Mouse (Mus musculus) ES-Bruce4 (cell line): ENCODE data around the gene Hddc3. TPM values are rescaled to one million over a fixed set of nuclear protein-coding genes. Genes with fewer than 3 reads are reported as not detected.

Experiments used
- H3K27ac ChIP-seq: 2 replicates; pipeline ENCODE4 v1.5.1; 2012; ENCODE audit warnings: low read length, inconsistent platforms; ENCODE audit not compliant: insufficient read depth
- H3K27me3 ChIP-seq: 2 replicates; pipeline ENCODE4 v1.6.1; 2012; ENCODE audit warnings: mild to moderate bottlenecking, low read length, inconsistent platforms; ENCODE audit not compliant: control insufficient read depth, poor library complexity, insufficient read depth, severe bottlenecking
- H3K36me3 ChIP-seq: 2 replicates; pipeline ENCODE4 v1.6.1; 2012; ENCODE audit warnings: inconsistent platforms, mild to moderate bottlenecking, low read length, moderate library complexity; ENCODE audit not compliant: control insufficient read depth, poor library complexity, insufficient read depth, severe bottlenecking
- H3K4me1 ChIP-seq: one replicate; pipeline ENCODE4 v1.8.1; 2011; ENCODE audit warnings: low read length; ENCODE audit not compliant: control insufficient read depth, insufficient read depth
- H3K4me3 ChIP-seq: 2 replicates; pipeline ENCODE4 v1.5.1; 2011; ENCODE audit warnings: low read depth, mild to moderate bottlenecking, low read length
- H3K9ac ChIP-seq: 2 replicates; pipeline ENCODE4 v1.6.1; 2012; ENCODE audit warnings: low read depth, mild to moderate bottlenecking, inconsistent platforms; ENCODE audit not compliant: poor library complexity, severe bottlenecking
- H3K9me3 ChIP-seq: replicated peaks from 2 replicates; pipeline ENCODE4 v1.6.1; 2012; ENCODE audit warnings: mild to moderate bottlenecking, low read length, inconsistent platforms; ENCODE audit not compliant: control insufficient read depth, poor library complexity, insufficient read depth, severe bottlenecking
- CTCF ChIP-seq: IDR thresholded peaks from one replicate; pipeline ENCODE4 v1.8.1; 2011; ENCODE audit warnings: low read depth, low read length
- EP300 ChIP-seq: IDR thresholded peaks from 2 replicates; pipeline ENCODE4 v1.6.1; 2011; ENCODE audit warnings: low read depth, low read length; ENCODE audit not compliant: insufficient read depth
- POLR2A ChIP-seq: IDR thresholded peaks from one replicate; pipeline ENCODE4 v1.8.1; 2011; ENCODE audit warnings: low read length; ENCODE audit not compliant: insufficient read depth
- polyA plus RNA-seq: library from polyadenylated mRNA; stranded (reverse); fragments of >200 nt; gene quantifications from 2 replicates; pipeline ENCODE4 v1.2.4, GENCODE M21; 2011; ENCODE audit warnings: low read depth; ENCODE audit not compliant: missing spikeins, insufficient read depth, insufficient read length

The Hddc3 gene
- polyA plus RNA-seq, 1 experiment, result 9.7 TPM

DNA sequence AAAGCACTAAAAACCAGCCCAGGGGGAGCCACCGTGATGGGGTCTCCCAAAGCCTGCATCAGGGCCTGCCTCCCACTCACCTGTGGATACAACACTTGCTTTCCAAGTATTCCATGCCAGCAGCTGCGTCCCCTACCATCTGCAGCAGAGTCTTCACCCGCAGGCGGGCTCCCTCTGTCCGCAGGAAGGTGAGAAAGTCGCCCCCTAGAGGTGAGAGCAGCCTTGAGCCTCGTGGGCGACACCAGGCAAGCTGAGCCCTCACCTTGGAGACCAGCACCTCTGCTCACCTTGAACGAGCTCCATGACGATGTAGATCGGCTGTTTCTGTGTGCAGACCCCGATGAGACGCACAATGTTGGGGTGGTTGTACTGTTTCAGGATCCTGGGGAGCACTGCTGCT, 36.6 kb downstream of the Hddc3 start:
- no peaks in the 10 kb centered on the region for H3K27me3 ChIP-seq
- H3K27ac ChIP-seq, result no peak overlapping the region
- H3K9me3 ChIP-seq, result no peaks in the 10 kb centered on the region
- TF ChIP-seq CTCF (peak; percentile 75), EP300 (no peak), POLR2A (no peak)
- H3K4me3 ChIP-seq, result no peak overlapping the region
- H3K4me1 ChIP-seq, result no peaks in the 10 kb centered on the region
- no peaks in the 10 kb centered on the region for H3K36me3 ChIP-seq
- H3K9ac ChIP-seq, result no peak overlapping the region

DNA sequence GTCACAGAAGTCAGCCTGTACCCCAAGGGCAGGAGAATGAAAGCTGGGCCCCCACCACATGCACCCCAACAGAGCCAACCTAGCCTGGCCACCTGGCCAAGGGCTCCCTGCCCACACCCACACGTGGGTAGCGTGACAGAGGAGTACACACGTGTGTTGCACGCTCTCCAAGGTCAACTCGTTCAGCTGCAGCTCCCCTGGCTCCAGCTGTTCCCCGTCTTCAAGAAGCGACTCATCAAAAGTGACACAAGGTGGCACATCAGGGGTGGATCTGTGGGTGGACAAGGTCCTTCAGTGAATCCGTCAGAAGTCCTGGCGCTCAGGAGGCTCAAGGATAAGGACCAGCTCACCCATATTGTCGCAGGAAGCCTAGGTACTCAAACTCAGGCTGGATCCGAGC, 40.0 kb downstream of the Hddc3 start:
- H3K27me3 ChIP-seq, result no peaks in the 10 kb centered on the region
- no peaks in the 10 kb centered on the region for H3K36me3 ChIP-seq
- no peaks in the 10 kb centered on the region for H3K9me3 ChIP-seq
- peaks cover 2% of the 10 kb centered on the region for H3K4me1 ChIP-seq
- no peak overlapping the region for H3K9ac ChIP-seq
- TF ChIP-seq EP300, result no peak
- no peak for TF ChIP-seq CTCF
- no peak for TF ChIP-seq POLR2A
- H3K27ac ChIP-seq, result no peak overlapping the region
- no peak overlapping the region for H3K4me3 ChIP-seq

DNA sequence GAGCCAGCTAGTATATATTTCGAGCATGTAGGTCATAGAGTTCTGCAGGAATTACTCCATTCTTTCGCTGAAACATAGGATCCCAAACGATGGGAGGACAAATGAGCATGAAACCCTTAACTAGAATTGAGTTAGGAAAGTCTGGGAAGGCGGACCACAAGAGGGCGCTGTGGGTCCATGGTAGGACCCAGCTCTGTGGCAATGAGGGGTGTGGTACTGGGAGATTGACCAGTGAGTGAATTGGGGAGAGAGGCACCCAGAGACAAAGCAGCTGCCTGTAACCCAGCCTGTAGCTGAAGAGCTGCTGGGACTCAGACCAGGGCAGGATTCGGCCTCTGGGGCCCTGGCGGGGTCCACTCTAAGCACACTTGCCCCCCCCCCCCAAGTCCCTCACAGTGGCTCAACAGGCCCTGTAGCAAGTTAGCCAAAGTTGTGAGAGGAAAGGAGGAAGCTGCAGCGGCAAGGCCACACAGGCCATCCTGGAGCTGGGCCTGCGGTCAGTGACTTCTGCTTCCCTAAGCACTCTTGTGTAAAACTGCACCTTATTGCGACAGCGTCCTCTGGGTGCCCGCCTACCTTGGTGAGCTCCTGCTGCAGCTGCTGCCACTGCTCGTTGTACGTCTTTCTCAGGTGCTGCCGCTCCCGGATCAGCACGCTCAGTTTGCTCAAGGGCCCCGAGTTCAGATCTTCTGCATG, 43.5 kb downstream of the Hddc3 start:
- Histone ChIP-seq H3K4me1 (peaks cover 2% of the 10 kb centered on the region), H3K9ac (no peak overlapping the region), H3K9me3 (no peaks in the 10 kb centered on the region), H3K27ac (no peak overlapping the region), H3K4me3 (peak overlapping the region; percentile 27), H3K27me3 (no peaks in the 10 kb centered on the region), H3K36me3 (no peaks in the 10 kb centered on the region)
- TF ChIP-seq EP300 (peak; percentile 33; the same call in 1 of the 2 replicates), CTCF (peak; percentile 92), POLR2A (no peak)

DNA sequence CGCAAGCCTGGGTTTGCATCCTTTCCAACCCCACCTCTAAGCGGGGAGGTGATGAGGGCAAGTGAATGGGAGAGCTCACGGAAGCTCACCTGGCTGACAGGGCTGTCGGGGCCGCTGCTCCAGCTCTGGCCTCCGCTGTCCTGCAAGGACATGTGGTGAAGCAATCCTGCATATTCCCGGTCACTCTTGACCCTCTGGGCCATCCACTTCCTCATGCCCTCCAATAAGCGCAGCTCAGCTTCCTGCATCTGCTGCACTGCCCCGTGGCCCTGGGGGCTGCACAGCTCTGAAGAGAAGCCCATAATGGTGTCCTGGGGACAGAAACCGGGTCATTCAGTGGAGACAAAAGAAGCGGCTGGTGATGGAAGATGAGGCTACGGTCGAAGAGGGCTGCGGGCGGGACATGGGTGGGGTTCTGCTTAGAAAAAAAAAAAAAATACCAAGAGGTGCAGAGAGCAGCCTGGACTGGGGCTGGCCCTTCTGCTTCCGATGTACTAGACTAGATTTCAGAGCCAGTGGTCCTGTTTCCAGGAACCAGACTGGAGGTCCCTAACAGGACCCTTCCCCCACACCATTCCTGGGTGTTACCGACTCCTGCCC, 44.2 kb downstream of the Hddc3 start:
- Histone ChIP-seq H3K9ac (peak overlapping the region; percentile 34; the same call in 1 of the 2 replicates), H3K27me3 (no peaks in the 10 kb centered on the region), H3K4me1 (peaks cover 2% of the 10 kb centered on the region), H3K36me3 (no peaks in the 10 kb centered on the region), H3K27ac (no peak overlapping the region), H3K4me3 (peak overlapping the region; percentile 58), H3K9me3 (no peaks in the 10 kb centered on the region)
- TF ChIP-seq CTCF (no peak), POLR2A (no peak), EP300 (no peak)

GRCm38 (mm10) chr7:80387633-80388543, 45.0 kb downstream of the Hddc3 start, which contains the start of gene Fes:
Gene Fes (minus strand): TSS chr7:80387946.
- H3K9me3 ChIP-seq, result no peaks in the 10 kb centered on the region
- peaks cover 2% of the 10 kb centered on the region for H3K4me1 ChIP-seq
- TF ChIP-seq POLR2A (no peak), EP300 (no peak)
- H3K27me3 ChIP-seq, result no peaks in the 10 kb centered on the region
- peak within 1 kb of the TSS; percentile 34 for H3K9ac ChIP-seq
- no peaks in the 10 kb centered on the region for H3K36me3 ChIP-seq
- no peak within 1 kb of the TSS for H3K27ac ChIP-seq
- H3K4me3 ChIP-seq, result peak within 1 kb of the TSS; percentile 58

- no peak overlapping the region for H3K4me3 ChIP-seq
- H3K27me3 ChIP-seq, result no peaks in the 10 kb centered on the region
- H3K27ac ChIP-seq, result no peak overlapping the region
- no peak overlapping the region for H3K9ac ChIP-seq
- TF ChIP-seq POLR2A (no peak), EP300 (no peak), CTCF (no peak)
- no peaks in the 10 kb centered on the region for H3K36me3 ChIP-seq
- H3K4me1 ChIP-seq, result no peaks in the 10 kb centered on the region
- H3K9me3 ChIP-seq, result no peaks in the 10 kb centered on the region
Observed at GRCm38 (mm10) chr7:80392119-80392518, 49.2 kb downstream of the Hddc3 start.
